Mouse (Mus musculus) CH12.LX (cell line): ENCODE data around the gene BC004004. TPM values are rescaled to one million over a fixed set of nuclear protein-coding genes. Genes with fewer than 3 reads are reported as not detected.
A peak's percentile ranks its signal among the peaks of the same experiment; 100 is the strongest.

ENCODE experiments used
- DNase-seq: peaks from one replicate; pipeline ENCODE4 v3.0.0-alpha.2; 2013; ENCODE audit errors: extremely low read depth
- H3K27ac ChIP-seq: 2 replicates; pipeline ENCODE4 v1.5.1; 2012; ENCODE audit warnings: low read depth, mild to moderate bottlenecking, control low read depth, moderate library complexity; ENCODE audit not compliant: insufficient read depth
- H3K27me3 ChIP-seq: replicated peaks from 2 replicates; pipeline ENCODE3; 2012; ENCODE audit warnings: inconsistent platforms
- H3K36me3 ChIP-seq, 2 experiments: replicated peaks in 1 of 2; 2 replicates each; pipeline versions ENCODE3 to v1.6.1; 2012; ENCODE audit warnings: inconsistent platforms in 1 of 2, low read length in 1 of 2, mild to moderate bottlenecking in 1 of 2, mixed read lengths in 1 of 2, moderate library complexity in 1 of 2; ENCODE audit not compliant: control insufficient read depth in 1 of 2, insufficient read depth in 1 of 2
- H3K4me1 ChIP-seq, 2 experiments: 2 replicates each; pipeline ENCODE4 v1.6.1; 2012; ENCODE audit warnings: inconsistent platforms in 1 of 2, moderate library complexity in 1 of 2; ENCODE audit not compliant: insufficient read depth in 2 of 2, control insufficient read depth in 1 of 2
- H3K4me2 ChIP-seq: 2 replicates; pipeline ENCODE4 v1.6.1; 2012; ENCODE audit warnings: low read depth, mild to moderate bottlenecking, control low read depth; ENCODE audit not compliant: poor library complexity, insufficient read depth, severe bottlenecking
- H3K4me3 ChIP-seq, 3 experiments: fragments of 150-350 bp in 1 of 3; sonication (generic) in 1 of 3; replicated peaks in 1 of 3; 2 replicates each; pipeline versions ENCODE3 to v1.5.1; 2011 to 2012; ENCODE audit warnings: low read depth in 2 of 3, low read length in 2 of 3, mild to moderate bottlenecking in 2 of 3, moderate library complexity in 2 of 3, control low read depth in 1 of 3, improper control_type of control experiment in 1 of 3, inconsistent platforms in 1 of 3, mixed read lengths in 1 of 3; ENCODE audit not compliant: poor library complexity in 1 of 3
- H3K79me2 ChIP-seq: replicated peaks from 2 replicates; pipeline ENCODE4 v1.6.1; 2012; ENCODE audit warnings: mild to moderate bottlenecking, moderate library complexity; ENCODE audit not compliant: control insufficient read depth, poor library complexity, insufficient read depth, severe bottlenecking; ENCODE audit errors: extremely low read depth
- H3K9ac ChIP-seq: 2 replicates; pipeline ENCODE4 v1.6.1; 2012; ENCODE audit warnings: low read depth, mild to moderate bottlenecking, control low read depth, moderate library complexity; ENCODE audit not compliant: insufficient read depth
- H3K9me3 ChIP-seq: replicated peaks from 2 replicates; pipeline ENCODE3; 2012; ENCODE audit warnings: low read length, inconsistent platforms, mixed read lengths
- CHD2 ChIP-seq: IDR thresholded peaks from 2 replicates; pipeline ENCODE4 v1.6.1; 2011; ENCODE audit warnings: low read length, improper control_type of control experiment
- CTCF ChIP-seq, 2 experiments: IDR thresholded peaks in 1 of 2; conservative IDR thresholded peaks in 1 of 2; 2 replicates each; pipeline ENCODE4 v1.5.1; 2011 to 2012; ENCODE audit warnings: low read depth in 2 of 2, low read length in 2 of 2, improper control_type of control experiment in 1 of 2, inconsistent platforms in 1 of 2, mild to moderate bottlenecking in 1 of 2, moderate library complexity in 1 of 2
- GABPA ChIP-seq: IDR thresholded peaks from 2 replicates; pipeline ENCODE4 v1.6.1; 2012; ENCODE audit warnings: low read depth, low read length, improper control_type of control experiment, inconsistent platforms; ENCODE audit not compliant: insufficient replicate concordance
- JUN ChIP-seq: IDR thresholded peaks from 2 replicates; pipeline ENCODE4 v1.6.1; 2011; ENCODE audit warnings: low read depth, mild to moderate bottlenecking, low read length, improper control_type of control experiment, moderate library complexity; ENCODE audit not compliant: insufficient read depth
- MYC ChIP-seq: IDR thresholded peaks from 2 replicates; pipeline ENCODE4 v1.6.1; 2011; ENCODE audit warnings: low read depth, mild to moderate bottlenecking, improper control_type of control experiment, low read length
- POLR2AphosphoS2 ChIP-seq: IDR thresholded peaks from 2 replicates; pipeline ENCODE4 v1.6.1; 2011; ENCODE audit warnings: low read depth, low read length, improper control_type of control experiment
- TBP ChIP-seq: conservative IDR thresholded peaks from 2 replicates; pipeline ENCODE4 v1.6.1; 2011; ENCODE audit warnings: low read depth, low read length, improper control_type of control experiment
- UBTF ChIP-seq: IDR thresholded peaks from 2 replicates; pipeline ENCODE4 v1.6.1; 2012; ENCODE audit warnings: low read depth, mild to moderate bottlenecking, inconsistent platforms, low read length, improper control_type of control experiment, moderate library complexity
- USF1 ChIP-seq: IDR thresholded peaks from 2 replicates; pipeline ENCODE4 v1.6.1; 2014; ENCODE audit warnings: low read depth, mild to moderate bottlenecking, inconsistent platforms, low read length, improper control_type of control experiment
- ZKSCAN1 ChIP-seq: IDR thresholded peaks from 2 replicates; pipeline ENCODE4 v1.6.1; 2012; ENCODE audit warnings: low read depth, inconsistent platforms, low read length, improper control_type of control experiment, borderline replicate concordance
- dilution Hi-C: fragments of 300-500 bp; cut with MboI; formaldehyde crosslinking; loops from 2 replicates; pipeline ENCODE4 v1.14.3; 2020; ENCODE audit warnings: low sequenced_read_pairs; ENCODE audit not compliant: extremely low pct_unique_long_range_greater_than_20kb, extremely low pct_ligation_motif_present
- in situ Hi-C: fragments of 300-500 bp; cut with MboI; formaldehyde crosslinking; loops from 3 replicates; pipeline ENCODE4 v1.14.3; 2019; ENCODE audit warnings: low sequenced_read_pairs, low pct_ligation_motif_present, low pct_unique_long_range_greater_than_20kb, mixed read lengths
- polyA plus RNA-seq: library from polyadenylated mRNA; unstranded; fragments of >175 nt; gene quantifications from 2 replicates; pipeline ENCODE4 v1.2.1, GENCODE M21; 2012; ENCODE audit warnings: low read depth; ENCODE audit not compliant: insufficient read length
- total RNA-seq, 2 experiments: library from RNA; depleted of rRNA; stranded (reverse); fragments of 300-350 nt in 1 of 2; fragments of >200 nt in 1 of 2; gene quantifications; 2 replicates each; pipeline ENCODE4 v1.2.3; 2012 to 2014

Gene BC004004
- total and polyA plus RNA-seq, 3 experiments: 67.9 to 89.1 (median 75.1) TPM

- Histone ChIP-seq H3K27ac (no peak overlapping the region), H3K4me2 (no peak overlapping the region), H3K36me3 (peaks cover 55 to 93% of the 10 kb centered on the region in 2 experiments), H3K79me2 (no peaks in the 10 kb centered on the region), H3K9ac (no peak overlapping the region), H3K4me3 (no peak overlapping the region), H3K9me3 (peaks cover 4% of the 10 kb centered on the region), H3K27me3 (no peaks in the 10 kb centered on the region), H3K4me1 (peaks cover 0 to 26% of the 10 kb centered on the region in 2 experiments; a peak in 2 of 4 replicates)
- dilution Hi-C loops (no loop called here), in situ Hi-C loops (no loop called here)
- peak; percentile 29 for DNase-seq
- TF ChIP-seq JUN: no peak
- TF ChIP-seq CTCF (conservative IDR thresholded peaks at IDR 0.05 in 1 of 2, IDR thresholded peaks at IDR 0.05 in 1 of 2; ENCODE audit: low read depth in 2 of 2, low read length in 2 of 2): peak in 1 of 2 experiments; percentile 30; a peak in 1 of 4 replicates
These were observed 29.2 kb downstream of the BC004004 start for GRCm38 (mm10) chr17:29297813-29298212.

- no peak for DNase-seq
- H3K9me3 ChIP-seq: peaks cover 4% of the 10 kb centered on the region
- in situ Hi-C loops (no loop called here), dilution Hi-C loops (no loop called here)
- H3K36me3 ChIP-seq: peaks cover 49 to 81% of the 10 kb centered on the region in 2 experiments
- no peak overlapping the region for H3K4me2 ChIP-seq
- TF ChIP-seq MYC: no peak
- H3K4me1 ChIP-seq: peaks cover 4 to 28% of the 10 kb centered on the region in 2 experiments; a peak in 3 of 4 replicates
- H3K4me3 ChIP-seq: no peak overlapping the region
- H3K27me3 ChIP-seq: no peaks in the 10 kb centered on the region
- H3K27ac ChIP-seq: no peak overlapping the region
- no peak overlapping the region for H3K9ac ChIP-seq
- no peaks in the 10 kb centered on the region for H3K79me2 ChIP-seq
These were observed 30.7 kb downstream of the BC004004 start for GRCm38 (mm10) chr17:29299282-29299681.

GRCm38 (mm10) chr17:29300926-29301325 is 32.3 kb downstream of the BC004004 start:
- H3K27ac ChIP-seq: no peak overlapping the region
- H3K36me3 ChIP-seq: peaks cover 39 to 67% of the 10 kb centered on the region in 2 experiments
- H3K9ac ChIP-seq: no peak overlapping the region
- H3K79me2 ChIP-seq: no peaks in the 10 kb centered on the region
- DNase-seq: no peak
- dilution Hi-C loops (no loop called here), in situ Hi-C loops (no loop called here)
- no peak overlapping the region for H3K4me2 ChIP-seq
- H3K9me3 ChIP-seq: peaks cover 4% of the 10 kb centered on the region
- H3K4me3 ChIP-seq: no peak overlapping the region
- TF ChIP-seq GABPA (no peak), TBP (no peak), ZKSCAN1 (no peak), POLR2AphosphoS2 (no peak), UBTF (no peak), CHD2 (no peak), USF1 (no peak)
- no peaks in the 10 kb centered on the region for H3K27me3 ChIP-seq
- H3K4me1 ChIP-seq: peaks cover 6 to 45% of the 10 kb centered on the region in 2 experiments; a peak in 3 of 4 replicates
